Mouse (Mus musculus) liver, postnatal 0 days (tissue): ENCODE measurements around the gene Relt.

Experiments
- CTCF ChIP-seq: sonication (generic); IDR thresholded peaks from 2 replicates; pipeline ENCODE4 v1.5.1; 2016; ENCODE audit warnings: antibody characterized with exemption, low read depth
- EP300 ChIP-seq: IDR thresholded peaks from 2 replicates; pipeline ENCODE4 v1.6.1; 2016; ENCODE audit warnings: antibody characterized with exemption, low read depth, mild to moderate bottlenecking

DNA sequence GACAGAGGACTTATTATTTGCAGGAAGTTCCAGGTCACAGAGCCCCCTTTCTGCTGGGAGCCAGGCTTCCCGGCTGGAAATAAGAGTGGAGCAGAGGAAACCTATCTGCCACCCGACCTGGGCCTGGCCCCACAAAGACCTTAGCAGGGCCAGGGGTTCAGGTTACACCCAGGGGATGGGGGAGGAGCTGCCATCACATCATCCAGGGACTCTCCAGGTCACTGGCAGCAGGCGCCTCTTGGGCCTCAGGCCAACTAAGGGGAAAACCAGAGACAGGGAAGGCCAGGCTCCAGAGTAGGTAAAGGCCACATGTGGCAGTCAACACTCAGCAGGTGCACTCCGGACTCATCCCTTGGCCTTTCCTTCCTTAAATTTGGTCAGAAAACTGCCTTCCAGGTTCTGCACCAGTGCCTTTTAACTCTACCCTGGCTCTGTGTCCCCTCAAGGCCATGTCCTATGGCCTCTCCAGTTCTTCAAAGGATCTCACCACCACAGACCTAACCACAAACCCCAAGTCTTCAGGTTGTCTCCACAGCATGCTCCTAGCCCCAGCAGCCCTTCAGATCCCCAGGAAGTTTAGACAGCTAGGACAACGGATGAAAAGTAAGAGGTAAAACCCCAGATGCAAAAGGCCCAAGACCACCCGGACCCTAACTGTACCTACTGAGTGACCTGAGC lies 9.0 kb downstream of the Relt start:
- TF ChIP-seq CTCF: no peak
- no peak for TF ChIP-seq EP300
